Mouse (Mus musculus): ENCODE measurements around the gene Zgrf1.

DNA sequence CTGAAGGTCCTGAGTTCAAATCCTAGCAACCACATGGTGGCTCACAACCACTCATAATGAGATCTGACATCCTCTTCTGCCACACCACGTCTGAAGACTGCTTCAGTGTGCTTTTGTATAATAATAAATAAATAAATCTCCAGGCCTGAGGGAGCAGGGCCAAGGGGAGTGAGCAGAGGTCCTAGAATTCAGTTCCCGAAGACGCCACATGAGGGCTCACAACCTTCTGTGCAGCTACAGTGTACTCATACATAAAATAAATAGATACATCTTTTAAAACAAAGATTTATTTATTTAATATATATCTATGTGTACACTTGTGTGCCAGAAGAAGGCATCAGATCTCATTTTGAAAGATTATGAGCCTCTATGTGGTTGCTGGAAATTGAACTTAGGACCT, 11.8 kb downstream of the Zgrf1 start:
- TF ChIP-seq POLR2A (IDR thresholded peaks at IDR 0.05; ENCODE audit: insufficient read depth, low read length) (no peak), EP300 (IDR thresholded peaks at IDR 0.05; ENCODE audit: insufficient read depth, low read depth, low read length) (no peak)

Measured in ES-Bruce4 (cell line).